Mouse (Mus musculus) spleen, adult 18-20 months (tissue): Measurements from ENCODE around the gene Taf12.

Experiments used
- DNase-seq, 2 experiments: peaks; one replicate each; pipeline ENCODE4 v3.0.0; 2022; ENCODE audit warnings: mixed read lengths in 2 of 2

Gene Taf12

GRCm38 (mm10) chr4:132274156-132274862 is at the start of gene Taf12:
TSS of gene Taf12 (plus strand) at chr4:132274375.
- DNase-seq: peak; percentile 88 to 89

- DNase-seq: no peak
These were observed 43.8 kb upstream of the Taf12 start for GRCm38 (mm10) chr4:132230422-132230821.

GRCm38 (mm10) chr4:132234710-132235109 is 39.5 kb upstream of the Taf12 start:
- no peak for DNase-seq

GRCm38 (mm10) chr4:132238356-132238755 is 35.8 kb upstream of the Taf12 start:
- DNase-seq: no peak

- DNase-seq: no peak
These were observed 33.8 kb upstream of the Taf12 start for GRCm38 (mm10) chr4:132240367-132240766.

- DNase-seq: no peak
These were observed 33.0 kb upstream of the Taf12 start for GRCm38 (mm10) chr4:132241208-132241607.

GRCm38 (mm10) chr4:132245643-132246042 is 28.5 kb upstream of the Taf12 start:
- no peak for DNase-seq

- no peak for DNase-seq
These were observed 26.7 kb upstream of the Taf12 start for GRCm38 (mm10) chr4:132247451-132247997.

- peak; percentile 39 to 49 for DNase-seq
These were observed 22.6 kb upstream of the Taf12 start for GRCm38 (mm10) chr4:132251596-132251995.

- no peak for DNase-seq
These were observed 21.0 kb upstream of the Taf12 start for GRCm38 (mm10) chr4:132253128-132253527.

GRCm38 (mm10) chr4:132253622-132254021 is 20.6 kb upstream of the Taf12 start:
- DNase-seq: no peak

- no peak for DNase-seq
These were observed 19.2 kb upstream of the Taf12 start for GRCm38 (mm10) chr4:132254986-132255385.

- no peak for DNase-seq
These were observed 17.8 kb upstream of the Taf12 start for GRCm38 (mm10) chr4:132256384-132256783.

GRCm38 (mm10) chr4:132259248-132259647 is 14.9 kb upstream of the Taf12 start:
- no peak for DNase-seq

- peak; percentile 43 to 46 for DNase-seq
These were observed 13.5 kb upstream of the Taf12 start for GRCm38 (mm10) chr4:132260404-132261379.

GRCm38 (mm10) chr4:132261514-132262357 is 12.4 kb upstream of the Taf12 start, which contains the start of gene Gmeb1:
TSS of gene Gmeb1 (minus strand) at chr4:132261602.
- DNase-seq: peak; percentile 68 to 75

GRCm38 (mm10) chr4:132262358-132262616 is 11.9 kb upstream of the Taf12 start:
- DNase-seq: no peak

- no peak for DNase-seq
These were observed 10.9 kb upstream of the Taf12 start for GRCm38 (mm10) chr4:132263313-132263712.

- DNase-seq: no peak
These were observed 7.3 kb upstream of the Taf12 start for GRCm38 (mm10) chr4:132266835-132267349.

- no peak for DNase-seq
These were observed 5.1 kb upstream of the Taf12 start for GRCm38 (mm10) chr4:132268871-132269739.
